Mouse (Mus musculus) T-helper 17 cell (primary cell): ENCODE data around the gene Ttll11.

ENCODE experiments used
- in situ Hi-C, 2 experiments: fragments of 300-600 bp; cut with MboI, MseI; formaldehyde crosslinking; loops; 1 replicate in 1 of 2; 2 replicates in 1 of 2; pipeline ENCODE4 v1.15.1; 2025; ENCODE audit warnings: high pct_unique_total_duplicates in 2 of 2

Ttll11 gene

GRCm38 (mm10) chr2:35731671-35732449, 247.9 kb downstream of the Ttll11 start:
- in situ Hi-C loops: loop anchor here in 1 of 2 experiments (5.0 kb wide), 1 partner anchor 80 kb away; no protein-coding TSS in a partner anchor

GRCm38 (mm10) chr2:35729077-35730065, 250.3 kb downstream of the Ttll11 start:
- in situ Hi-C loops: loop anchor here in 1 of 2 experiments (5.0 kb wide), 1 partner anchor 77 kb away; no protein-coding TSS in a partner anchor

- in situ Hi-C loops: no loop called here
Measured at GRCm38 (mm10) chr2:35728633-35729032, 251.1 kb downstream of the Ttll11 start.

- in situ Hi-C loops: no loop called here
Measured at GRCm38 (mm10) chr2:35723691-35724090, 256.0 kb downstream of the Ttll11 start.

GRCm38 (mm10) chr2:35723267-35723666, 256.4 kb downstream of the Ttll11 start:
- in situ Hi-C loops: no loop called here

GRCm38 (mm10) chr2:35722821-35723220, 256.9 kb downstream of the Ttll11 start:
- in situ Hi-C loops: no loop called here

GRCm38 (mm10) chr2:35720956-35721355, 258.8 kb downstream of the Ttll11 start:
- in situ Hi-C loops: no loop called here

GRCm38 (mm10) chr2:35720550-35720949, 259.2 kb downstream of the Ttll11 start:
- in situ Hi-C loops: no loop called here

- in situ Hi-C loops: no loop called here
Measured at GRCm38 (mm10) chr2:35720104-35720503, 259.6 kb downstream of the Ttll11 start.

- in situ Hi-C loops: no loop called here
Measured at GRCm38 (mm10) chr2:35719230-35720005, 260.3 kb downstream of the Ttll11 start.

- in situ Hi-C loops: no loop called here
Measured at GRCm38 (mm10) chr2:35718662-35719061, 261.1 kb downstream of the Ttll11 start.

GRCm38 (mm10) chr2:35718003-35718500, 261.7 kb downstream of the Ttll11 start:
- in situ Hi-C loops: no loop called here

- in situ Hi-C loops: no loop called here
Measured at GRCm38 (mm10) chr2:35716175-35716574, 263.5 kb downstream of the Ttll11 start.

- in situ Hi-C loops: no loop called here
Measured at GRCm38 (mm10) chr2:35715485-35715884, 264.2 kb downstream of the Ttll11 start.

- in situ Hi-C loops: no loop called here
Measured at GRCm38 (mm10) chr2:35714742-35715167, 265.0 kb downstream of the Ttll11 start.

GRCm38 (mm10) chr2:35713460-35713859, 266.3 kb downstream of the Ttll11 start:
- in situ Hi-C loops: no loop called here

GRCm38 (mm10) chr2:35712611-35713010, 267.1 kb downstream of the Ttll11 start:
- in situ Hi-C loops: no loop called here

- in situ Hi-C loops: no loop called here
Measured at GRCm38 (mm10) chr2:35703241-35703640, 276.5 kb downstream of the Ttll11 start.

- in situ Hi-C loops: no loop called here
Measured at GRCm38 (mm10) chr2:35702608-35703007, 277.1 kb downstream of the Ttll11 start.

GRCm38 (mm10) chr2:35702001-35702400, 277.7 kb downstream of the Ttll11 start:
- in situ Hi-C loops: no loop called here
